Mouse (Mus musculus): ENCODE data around the gene 5031439G07Rik.
"Not testable (repeated sequence)": the region's sequence is repeated elsewhere in the genome, so short reads cannot be mapped to it uniquely, and the experiment has no call there.

GRCm38 (mm10) chr15:85030643-85031042, 42.3 kb upstream of the 5031439G07Rik start:
- TF ChIP-seq POLR2A (IDR thresholded peaks at IDR 0.05; ENCODE audit: control insufficient read depth, extremely low read depth, insufficient read depth, low read length, poor library complexity); CTCF (IDR thresholded peaks at IDR 0.05; ENCODE audit: borderline replicate concordance, control insufficient read depth, extremely low read depth, insufficient read depth, low read length, poor library complexity): not testable (repeated sequence)
